Mouse (Mus musculus): Measurements from ENCODE around the gene Peg12. TPM values are rescaled to one million over a fixed set of nuclear protein-coding genes. Genes with fewer than 3 reads are reported as not detected.

Peg12 gene
- total RNA-seq, 1 experiment from 2014 or later: 3.1 TPM

Other genes with a start within 250 kb of the Peg12 start
- 64.2 and 76.2 TPM in 2 replicates for gene Ndn, start 117.9 kb downstream of the Peg12 start, total RNA-seq (2021)
- 3.0 and 3.8 TPM in 2 replicates for gene Magel2, start 87.5 kb downstream of the Peg12 start, total RNA-seq (2021)
- 1.3 and 1.9 TPM in 2 replicates for gene Mkrn3, start 44.4 kb downstream of the Peg12 start, total RNA-seq (2021)